Mouse (Mus musculus): ENCODE measurements around the gene Scarb1. TPM values are rescaled to one million over a fixed set of nuclear protein-coding genes. Genes with fewer than 3 reads are reported as not detected.

The Scarb1 gene
- polyA plus RNA-seq, 1 experiment from 2014 or later = 58.0 TPM

GRCm38 (mm10) chr5:125351939-125352338 lies 11.0 kb upstream of the Scarb1 start:
- H3K36me3 ChIP-seq (ENCODE audit: insufficient read depth) = no peaks in the 10 kb centered on the region
- no peak overlapping the region for H3K4me3 ChIP-seq (ENCODE audit: low read depth, low read length)
- H3K4me1 ChIP-seq (ENCODE audit: insufficient read depth) = no peaks in the 10 kb centered on the region
- H3K27ac ChIP-seq (ENCODE audit: low read depth) = no peak overlapping the region
- no peak overlapping the region for H3K4me2 ChIP-seq
- no peaks in the 10 kb centered on the region for H3K9me3 ChIP-seq (ENCODE audit: low read depth, low read length)
- TF ChIP-seq CTCF (IDR thresholded peaks at IDR 0.05; ENCODE audit: low read depth) = no peak
- DNase-seq (no peak), ATAC-seq (ENCODE audit: insufficient read depth) (no peak)
- H3K27me3 ChIP-seq (ENCODE audit: insufficient read depth, low read length) = no peaks in the 10 kb centered on the region
- 94% methylated on average over 5 of the region's 5 CpGs for WGBS
- H3K9ac ChIP-seq = no peak overlapping the region

GRCm38 (mm10) chr5:125351057-125351456 lies 10.2 kb upstream of the Scarb1 start:
- TF ChIP-seq CTCF (IDR thresholded peaks at IDR 0.05; ENCODE audit: low read depth) = no peak
- Histone ChIP-seq H3K27ac (ENCODE audit: low read depth) (no peak overlapping the region), H3K4me1 (ENCODE audit: insufficient read depth) (no peaks in the 10 kb centered on the region), H3K36me3 (ENCODE audit: insufficient read depth) (no peaks in the 10 kb centered on the region), H3K27me3 (ENCODE audit: insufficient read depth, low read length) (no peaks in the 10 kb centered on the region), H3K4me3 (ENCODE audit: low read depth, low read length) (no peak overlapping the region), H3K9me3 (ENCODE audit: low read depth, low read length) (no peaks in the 10 kb centered on the region), H3K9ac (no peak overlapping the region), H3K4me2 (no peak overlapping the region)
- DNase-seq (no peak), ATAC-seq (ENCODE audit: insufficient read depth) (no peak)
- 77% methylated on average over 8 of the region's 8 CpGs for WGBS

GRCm38 (mm10) chr5:125349391-125349790 lies 8.5 kb upstream of the Scarb1 start:
- Histone ChIP-seq H3K9me3 (ENCODE audit: low read depth, low read length) (no peaks in the 10 kb centered on the region), H3K9ac (no peak overlapping the region), H3K27ac (ENCODE audit: low read depth) (no peak overlapping the region), H3K4me3 (ENCODE audit: low read depth, low read length) (no peak overlapping the region), H3K4me2 (no peak overlapping the region), H3K27me3 (ENCODE audit: insufficient read depth, low read length) (no peaks in the 10 kb centered on the region), H3K4me1 (ENCODE audit: insufficient read depth) (no peaks in the 10 kb centered on the region), H3K36me3 (ENCODE audit: insufficient read depth) (no peaks in the 10 kb centered on the region)
- DNase-seq (no peak), ATAC-seq (ENCODE audit: insufficient read depth) (no peak)
- no peak for TF ChIP-seq CTCF (IDR thresholded peaks at IDR 0.05; ENCODE audit: low read depth)
- whole genome bisulfite sequencing = 79% methylated on average over 3 of the region's 3 CpGs

GRCm38 (mm10) chr5:125348487-125348886 lies 7.6 kb upstream of the Scarb1 start:
- DNase-seq = peak; percentile 65
- WGBS = 27% methylated on average over 8 of the region's 8 CpGs
- no peak overlapping the region for H3K4me3 ChIP-seq (ENCODE audit: low read depth, low read length)
- peak; percentile 71 for TF ChIP-seq CTCF (IDR thresholded peaks at IDR 0.05; ENCODE audit: low read depth)
- H3K9me3 ChIP-seq (ENCODE audit: low read depth, low read length) = no peaks in the 10 kb centered on the region
- no peak for ATAC-seq (ENCODE audit: insufficient read depth)
- H3K27me3 ChIP-seq (ENCODE audit: insufficient read depth, low read length) = no peaks in the 10 kb centered on the region
- no peaks in the 10 kb centered on the region for H3K36me3 ChIP-seq (ENCODE audit: insufficient read depth)
- H3K27ac ChIP-seq (ENCODE audit: low read depth) = no peak overlapping the region
- H3K4me2 ChIP-seq = no peak overlapping the region
- H3K9ac ChIP-seq = no peak overlapping the region
- no peaks in the 10 kb centered on the region for H3K4me1 ChIP-seq (ENCODE audit: insufficient read depth)

- Histone ChIP-seq H3K4me3 (ENCODE audit: low read depth, low read length) (no peak overlapping the region), H3K36me3 (ENCODE audit: insufficient read depth) (no peaks in the 10 kb centered on the region), H3K9ac (no peak overlapping the region), H3K4me2 (no peak overlapping the region), H3K27ac (ENCODE audit: low read depth) (no peak overlapping the region), H3K27me3 (ENCODE audit: insufficient read depth, low read length) (no peaks in the 10 kb centered on the region), H3K4me1 (ENCODE audit: insufficient read depth) (no peaks in the 10 kb centered on the region), H3K9me3 (ENCODE audit: low read depth, low read length) (no peaks in the 10 kb centered on the region)
- DNase-seq (no peak), ATAC-seq (ENCODE audit: insufficient read depth) (no peak)
- WGBS = 62% methylated on average over 7 of the region's 7 CpGs
- TF ChIP-seq CTCF (IDR thresholded peaks at IDR 0.05; ENCODE audit: low read depth) = no peak
Measured at GRCm38 (mm10) chr5:125348067-125348466, 7.2 kb upstream of the Scarb1 start.

GRCm38 (mm10) chr5:125344296-125344695 lies 3.4 kb upstream of the Scarb1 start:
- DNase-seq (no peak), ATAC-seq (ENCODE audit: insufficient read depth) (no peak)
- TF ChIP-seq CTCF (IDR thresholded peaks at IDR 0.05; ENCODE audit: low read depth) = no peak
- no peak overlapping the region for H3K4me2 ChIP-seq
- no peaks in the 10 kb centered on the region for H3K27me3 ChIP-seq (ENCODE audit: insufficient read depth, low read length)
- H3K9me3 ChIP-seq (ENCODE audit: low read depth, low read length) = no peaks in the 10 kb centered on the region
- no peak overlapping the region for H3K9ac ChIP-seq
- H3K4me3 ChIP-seq (ENCODE audit: low read depth, low read length) = no peak overlapping the region
- 89% methylated on average over 6 of the region's 6 CpGs for WGBS
- H3K27ac ChIP-seq (ENCODE audit: low read depth) = no peak overlapping the region
- no peaks in the 10 kb centered on the region for H3K36me3 ChIP-seq (ENCODE audit: insufficient read depth)
- H3K4me1 ChIP-seq (ENCODE audit: insufficient read depth) = peaks cover 6% of the 10 kb centered on the region

GRCm38 (mm10) chr5:125341459-125342090 lies 681 bp upstream of the Scarb1 start:
- H3K9me3 ChIP-seq (ENCODE audit: low read depth, low read length) = no peaks in the 10 kb centered on the region
- H3K4me3 ChIP-seq (ENCODE audit: low read depth, low read length) = peak overlapping the region; percentile 76
- DNase-seq (no peak), ATAC-seq (ENCODE audit: insufficient read depth) (peak; percentile 22)
- H3K27ac ChIP-seq (ENCODE audit: low read depth) = peak overlapping the region; percentile 42
- H3K9ac ChIP-seq = peak overlapping the region; percentile 68
- peak overlapping the region; percentile 80 for H3K4me2 ChIP-seq
- no peaks in the 10 kb centered on the region for H3K36me3 ChIP-seq (ENCODE audit: insufficient read depth)
- WGBS = 36% methylated on average over 14 of the region's 14 CpGs
- TF ChIP-seq CTCF (IDR thresholded peaks at IDR 0.05; ENCODE audit: low read depth) = no peak
- peaks cover 6% of the 10 kb centered on the region for H3K4me1 ChIP-seq (ENCODE audit: insufficient read depth)
- no peaks in the 10 kb centered on the region for H3K27me3 ChIP-seq (ENCODE audit: insufficient read depth, low read length)

Measured in lung, embryonic 14.5 days (tissue).